8 mouse cellular contexts compared by ENCODE assay signal in genomic region chr2:31915112-31915511, GRCm38 (mm10). TPM values are rescaled to one million over a fixed set of nuclear protein-coding genes. Genes with fewer than 3 reads are reported as not detected.
DNase-seq lines count a peak whose midpoint lies in the region; TF ChIP-seq lines count a peak whose summit lies in the region.
"Had no signal": no experiment of that assay in that cellular context is flagged by ENCODE, and none has a peak within 500 bp of the region (broad histone marks: within the 10 kb centered on the region; RNA-seq: fewer than 3 reads in every experiment).

No protein-coding gene starts in this region.

- peaks cover 1% of the 10 kb centered on the region for H3K27me3 ChIP-seq in C2C12 (ENCODE audit: control insufficient read depth, insufficient read depth, insufficient read length)

- DNase-seq in MEL-GATA-1-ER (ENCODE audit: extremely low read depth, low read depth) = peak; percentile 39
- peak; percentile 76 for DNase-seq in cerebellum, adult 9-10 months
- DNase-seq in gastrocnemius, postnatal 36 days = peak; percentile 75 to 79
- peak; percentile 52 to 77 for DNase-seq in layer of hippocampus, adult 8-10 months (ENCODE audit: low spot score in 2 of 2)
- DNase-seq in lung, postnatal 36 days = peak; percentile 85
- DNase-seq in skeletal muscle tissue, adult 2 months (ENCODE audit: low read depth, low spot score) = peak; percentile 58

- no peaks in the 10 kb centered on the region for H3K79me2 ChIP-seq in C2C12 (ENCODE audit: control insufficient read depth, insufficient read depth)

- intact Hi-C loops in gastrocnemius, postnatal 36 days (cut with DNase I) = loop anchor here (2.0 to 5.0 kb wide), 3 partner anchors 52 to 217 kb away; no protein-coding TSS in a partner anchor

- H3ac ChIP-seq in C2C12 (ENCODE audit: control insufficient read depth, insufficient read length, low read depth) = no peak overlapping the region

- peak; percentile 73 for TF ChIP-seq CTCF in C2C12 (IDR thresholded peaks at IDR 0.05; ENCODE audit: control insufficient read depth, insufficient read depth, insufficient read length)

- H3K4me3 ChIP-seq in C2C12 (ENCODE audit: insufficient read depth, poor library complexity, severe bottlenecking) = no peak overlapping the region
- H3K4me3 ChIP-seq: limb, embryonic 12.5 days had no signal

- no peaks in the 10 kb centered on the region for H3K36me3 ChIP-seq in C2C12 (ENCODE audit: control insufficient read depth, insufficient read depth)
- H3K36me3 ChIP-seq: limb, embryonic 12.5 days had no signal

- H3K79me3 ChIP-seq in C2C12 (ENCODE audit: low read depth) = no peaks in the 10 kb centered on the region

TF ChIP-seq in C2C12, 6 proteins besides CTCF, POLR2A, EP300 and RAD21:
- no peak for TF ChIP-seq MYOG (IDR thresholded peaks at IDR 0.05; ENCODE audit: control insufficient read depth, extremely low read depth, insufficient read length)
- no peak for TF ChIP-seq CEBPB (IDR thresholded peaks at IDR 0.05; ENCODE audit: low read depth)
- TF ChIP-seq MAX (IDR thresholded peaks at IDR 0.05) = no peak
- TF ChIP-seq MYOD1 (IDR thresholded peaks at IDR 0.05; ENCODE audit: control insufficient read depth, insufficient read length, low read depth) = no peak
- TF ChIP-seq FOSL1 (IDR thresholded peaks at IDR 0.05; ENCODE audit: insufficient read depth, low read length, poor library complexity, severe bottlenecking) = no peak
- no peak for TF ChIP-seq USF1 (IDR thresholded peaks at IDR 0.05; ENCODE audit: low read depth)

RNA-seq across cellular contexts. Expression of gene Lamc3, which starts 28.0 kb away (rescaled TPM):
- polyA plus RNA-seq in C2C12 (2012; fragmentation: generic; extraction: Trizol) = 0.02 TPM
- 1 to 10 TPM in 1 of 2 experiments, under 1 TPM in 1; 0.41 to 1.0 TPM for total RNA-seq in gastrocnemius, postnatal 36 days (2021)
- 1 to 10 TPM; 6.2 to 7.0 (median 6.5) TPM for total RNA-seq in layer of hippocampus, adult 8-10 months (2022)

RNA-seq across cellular contexts. Expression of gene Aif1l, which starts 34.8 kb away (rescaled TPM):
- polyA plus RNA-seq in C2C12 (2012; fragmentation: generic; extraction: Trizol) = 55.4 TPM
- 1 to 10 TPM; 3.2 to 4.5 TPM for total RNA-seq in gastrocnemius, postnatal 36 days (2021)
- total RNA-seq in layer of hippocampus, adult 8-10 months (2022) = 1 to 10 TPM; 6.8 to 8.3 (median 7.7) TPM

RNA-seq across cellular contexts. Expression of gene Nup214, which starts 59.1 kb away (rescaled TPM):
- 42.2 TPM for polyA plus RNA-seq in C2C12 (2012; fragmentation: generic; extraction: Trizol)
- total RNA-seq in gastrocnemius, postnatal 36 days (2021) = 10 to 100 TPM; 13.9 to 28.4 TPM
- 10 to 100 TPM; 62.3 to 69.6 (median 68.0) TPM for total RNA-seq in layer of hippocampus, adult 8-10 months (2022)
